Mouse (Mus musculus) erythroid progenitor cell, adult 5-6 weeks (primary cell): Measurements from ENCODE around the gene Slc12a5. TPM values are rescaled to one million over a fixed set of nuclear protein-coding genes. Genes with fewer than 3 reads are reported as not detected.

Experiments
- ATAC-seq: replicated peaks from 2 replicates; pipeline ENCODE4 v1.8.0; 2016; ENCODE audit warnings: moderate number of reproducible peaks, mild to moderate bottlenecking, moderate TSS enrichment, inconsistent platforms; ENCODE audit not compliant: poor library complexity, low FRiP score, severe bottlenecking
- total RNA-seq, 2 experiments: library from RNA; stranded (forward) in 1 of 2; stranded (reverse) in 1 of 2; fragments of 150-400 nt in 1 of 2; fragments of 186-747, 209-891 nt in 1 of 2; gene quantifications; 2 replicates each; pipeline versions ENCODE4 v1.2.3 to v1.2.4; 2015 to 2017; ENCODE audit warnings: low replicate concordance in 2 of 2

The Slc12a5 gene
- total RNA-seq, 2 experiments from 2014 or later = not detected

DNA sequence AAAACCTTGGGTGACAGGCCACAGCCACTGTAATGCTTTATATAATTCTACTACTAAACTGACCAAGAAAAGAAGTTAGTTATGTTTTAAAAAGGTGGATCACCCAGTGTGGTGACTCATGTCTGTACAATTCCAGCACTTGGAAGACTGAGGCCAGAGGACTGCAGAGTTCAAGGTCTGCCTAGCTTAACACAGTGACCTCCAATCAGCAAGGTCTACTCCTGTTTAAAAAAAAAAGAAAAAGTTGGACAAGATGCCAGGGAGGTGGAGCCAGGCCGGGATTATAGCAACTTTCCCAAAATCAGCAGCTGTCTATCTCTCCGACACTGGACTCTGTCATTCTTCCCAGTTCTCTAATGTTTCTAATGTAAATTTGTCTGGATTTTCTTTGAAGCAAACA, 49.0 kb downstream of the Slc12a5 start:
- no peak for ATAC-seq

DNA sequence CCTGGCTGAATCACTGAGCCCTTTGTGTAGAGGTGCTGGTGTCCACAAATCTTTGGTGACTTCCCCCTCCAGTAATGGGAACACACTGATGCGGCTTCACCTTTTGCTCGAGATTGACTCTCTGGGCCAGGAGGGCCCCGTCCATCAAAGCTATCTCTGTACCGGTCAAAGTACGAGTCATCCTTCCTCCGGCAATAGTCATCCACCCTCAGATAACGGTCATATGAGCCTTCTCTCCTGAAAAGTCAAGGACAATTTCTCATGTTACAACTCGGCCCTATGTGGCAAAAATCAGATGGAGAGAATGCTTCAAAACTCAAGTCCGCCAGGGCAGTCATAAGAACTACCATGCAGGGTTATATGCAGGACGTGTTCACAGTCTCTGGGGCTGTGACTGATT, 49.7 kb downstream of the Slc12a5 start:
- no peak for ATAC-seq

DNA sequence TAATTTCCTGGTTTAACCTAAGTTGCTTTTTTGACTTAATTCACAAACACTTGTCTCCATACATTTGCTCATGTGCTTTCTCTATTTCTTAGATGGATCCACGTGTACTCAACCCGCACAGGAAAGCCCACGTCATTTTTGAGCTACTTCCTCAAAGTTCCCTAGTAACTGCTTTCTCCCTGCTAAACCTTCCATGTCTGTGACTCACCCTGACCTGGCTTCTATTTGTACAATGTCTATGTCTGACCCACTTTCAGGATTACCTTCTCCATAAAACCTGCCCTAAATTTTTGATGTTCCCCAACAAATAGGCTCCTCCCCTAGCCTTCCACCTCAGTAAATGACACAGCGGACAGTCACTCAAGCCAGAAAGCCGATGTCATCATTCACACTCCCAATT, 54.3 kb downstream of the Slc12a5 start:
- ATAC-seq = no peak

DNA sequence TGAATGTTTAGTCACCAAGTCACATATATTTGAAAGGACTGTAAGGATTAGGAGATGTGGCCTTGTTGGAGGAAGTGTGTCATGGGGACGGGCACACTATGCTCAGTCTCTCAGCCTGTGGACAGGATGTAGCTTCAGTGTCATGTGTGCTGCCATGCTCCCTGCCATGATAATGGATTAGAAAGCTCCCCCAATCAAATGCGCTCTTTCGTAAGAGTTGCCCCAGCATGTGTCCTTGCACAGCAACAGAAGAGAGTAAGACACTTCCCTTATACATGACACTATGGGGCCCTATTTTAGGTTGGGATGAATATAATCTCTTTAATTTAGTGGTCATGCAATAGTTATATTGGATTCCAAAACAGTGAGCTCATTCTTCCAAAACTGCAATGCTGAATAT, 59.9 kb downstream of the Slc12a5 start:
- no peak for ATAC-seq

DNA sequence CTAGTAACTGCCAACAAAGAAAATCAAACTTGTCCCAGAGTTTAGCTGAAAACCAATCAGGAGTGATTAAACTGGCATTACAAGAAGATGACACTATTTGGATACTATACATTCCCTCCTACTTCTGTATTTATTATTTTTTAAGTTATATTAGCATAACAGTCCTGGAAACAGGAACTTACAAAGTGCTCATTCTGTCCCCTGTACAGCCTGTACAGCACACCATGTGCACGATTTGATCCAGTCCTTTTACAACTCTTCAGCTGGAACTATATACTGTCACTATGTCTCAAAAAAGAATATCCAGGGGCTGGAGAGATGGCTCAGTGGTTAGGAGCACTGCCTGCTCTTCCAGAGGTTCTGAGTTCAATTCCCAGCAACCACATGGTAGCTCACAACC, 66.6 kb downstream of the Slc12a5 start:
- no peak for ATAC-seq

DNA sequence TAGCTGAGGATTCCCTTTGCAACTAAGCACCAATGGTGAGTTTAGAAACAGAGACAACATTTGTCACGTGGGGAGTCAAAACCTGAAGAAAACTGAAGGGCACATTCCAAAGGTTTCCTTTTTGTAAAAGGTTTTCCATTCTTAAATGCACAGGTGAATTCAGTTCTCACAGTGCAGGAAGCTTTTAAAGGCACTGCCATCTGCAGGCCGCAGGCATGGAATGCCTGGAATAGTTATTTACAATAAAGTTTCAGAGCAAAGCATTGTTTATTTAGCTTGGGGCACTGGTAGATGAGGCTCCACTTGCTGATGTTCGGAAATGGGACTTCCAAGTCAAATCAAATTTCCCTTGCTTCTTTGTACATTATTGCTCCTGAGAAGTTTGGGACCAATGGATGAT, 71.9 kb downstream of the Slc12a5 start:
- ATAC-seq = no peak

DNA sequence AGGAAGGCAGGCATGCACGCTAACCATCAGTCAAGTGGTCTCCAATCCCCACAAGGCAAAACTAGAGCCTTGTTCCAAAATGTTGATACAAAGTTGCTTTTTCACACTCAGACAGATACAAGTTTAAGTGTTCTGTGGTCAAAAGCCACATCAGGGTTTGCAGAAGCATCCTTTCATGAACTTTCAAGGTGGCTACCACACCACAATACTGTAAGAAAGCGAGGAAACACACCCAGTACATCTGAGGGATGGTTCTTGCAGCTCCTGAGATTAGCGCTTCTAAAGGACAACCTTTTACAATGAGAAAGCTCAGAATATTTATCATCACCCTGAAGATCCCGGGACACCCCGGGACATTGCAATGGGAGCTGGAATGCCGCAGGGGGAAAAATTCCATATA, 72.7 kb downstream of the Slc12a5 start:
- ATAC-seq = no peak

DNA sequence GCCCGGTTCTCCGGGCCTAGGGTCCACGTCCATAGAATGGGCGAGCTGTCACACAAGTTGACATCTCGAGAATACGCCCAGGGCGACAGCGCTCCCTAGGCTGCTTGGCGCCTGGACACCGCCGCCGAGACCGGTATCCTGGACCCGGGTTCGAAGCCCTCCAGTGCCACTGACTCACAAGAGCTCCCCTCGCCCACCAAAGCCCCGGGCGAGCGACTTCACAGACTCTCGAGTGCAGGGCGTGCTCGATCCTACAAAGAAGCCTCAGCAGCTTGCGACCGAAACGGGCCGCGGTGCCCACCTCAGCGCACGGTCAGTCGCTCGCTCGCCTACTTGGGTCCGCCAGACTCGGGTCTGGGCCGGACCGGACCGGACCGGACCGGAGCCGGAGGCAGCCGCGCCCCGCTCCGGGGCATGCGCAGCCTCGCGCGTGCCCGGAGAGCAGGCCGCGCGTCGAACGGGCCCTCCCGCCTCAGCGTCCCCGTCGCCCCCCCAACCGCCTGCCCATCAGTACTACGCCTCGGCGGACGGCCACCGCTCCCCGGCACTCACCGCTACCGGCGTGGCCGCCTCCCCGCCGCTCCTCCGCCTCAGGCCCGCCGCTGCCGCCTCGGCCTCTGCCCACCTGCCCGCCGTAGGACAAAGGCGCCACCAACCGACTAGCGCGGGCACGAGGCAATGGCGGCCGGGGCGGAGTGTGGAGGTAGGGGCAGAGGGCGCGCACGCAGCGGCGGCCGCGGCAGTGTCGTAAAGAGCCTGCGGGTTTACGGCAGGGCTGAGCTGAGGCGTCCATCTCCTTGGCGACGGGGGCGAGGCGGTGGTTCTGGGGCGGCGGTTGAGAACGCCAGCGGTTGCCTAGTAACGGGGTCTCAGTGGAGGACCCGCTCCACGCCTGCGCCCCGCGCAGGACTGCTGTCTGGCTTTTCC, 73.8 kb downstream of the Slc12a5 start, which contains the start of gene Ncoa5:
Ncoa5 (minus strand) TSS at position 737 of the 927 bp plus-strand sequence.
- ATAC-seq = peak; percentile 96

DNA sequence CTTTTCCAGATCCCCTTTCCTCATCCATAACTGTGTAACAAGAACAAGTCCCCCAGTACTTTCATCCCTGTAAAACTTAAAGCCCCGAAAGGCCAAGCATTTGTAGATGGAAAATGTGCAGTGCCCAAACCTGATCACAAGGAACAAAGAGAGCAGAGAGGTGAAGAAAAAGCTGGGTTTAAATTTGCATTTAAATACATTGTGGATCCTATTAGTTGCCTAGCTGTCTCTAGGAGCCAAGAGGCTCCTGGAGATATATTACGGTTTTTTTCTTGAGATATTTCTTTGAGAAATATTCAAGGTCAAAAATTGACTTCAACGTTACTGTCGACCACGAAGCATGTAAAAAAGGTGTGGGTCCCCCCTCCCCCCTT, 74.4 kb downstream of the Slc12a5 start:
- ATAC-seq = no peak

DNA sequence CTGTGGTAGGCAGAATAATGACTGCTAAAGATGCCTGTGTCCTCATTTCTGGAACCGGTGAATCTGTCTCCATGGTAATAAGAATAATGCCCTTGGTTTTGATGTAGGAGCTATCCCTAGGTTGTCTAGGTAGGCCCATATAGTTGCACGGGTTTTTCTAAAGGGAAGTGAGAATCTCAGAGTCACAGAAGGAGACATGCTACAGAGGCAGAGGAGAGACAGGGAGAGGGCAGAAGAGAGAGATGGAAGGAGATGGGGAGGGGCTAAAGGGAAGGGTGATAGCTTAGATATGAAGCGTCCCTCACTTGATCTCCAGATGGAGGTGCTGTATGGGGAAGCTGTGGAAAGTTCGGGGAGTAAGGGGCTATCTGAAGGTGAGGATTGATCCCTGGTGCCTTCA, 76.8 kb downstream of the Slc12a5 start:
- no peak for ATAC-seq

DNA sequence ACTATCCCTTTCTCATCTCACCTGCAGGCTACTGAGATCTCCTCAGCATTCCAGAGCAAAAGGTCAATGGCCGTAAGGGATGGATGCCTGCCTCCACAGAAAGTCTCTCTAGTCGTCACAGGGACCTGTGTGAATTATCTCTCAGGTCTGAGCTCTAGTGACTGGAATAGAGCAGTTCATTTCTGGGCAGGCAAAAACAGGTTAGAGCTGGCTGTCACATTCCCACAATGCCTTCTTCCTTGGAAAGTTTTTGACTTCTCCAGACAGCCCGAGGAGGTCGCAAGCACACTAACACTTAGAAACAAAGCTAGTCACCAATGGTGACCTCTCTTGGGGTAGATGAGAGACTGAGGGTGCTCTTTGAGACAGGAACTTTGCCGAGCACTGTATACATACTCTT, 81.5 kb downstream of the Slc12a5 start:
- no peak for ATAC-seq

DNA sequence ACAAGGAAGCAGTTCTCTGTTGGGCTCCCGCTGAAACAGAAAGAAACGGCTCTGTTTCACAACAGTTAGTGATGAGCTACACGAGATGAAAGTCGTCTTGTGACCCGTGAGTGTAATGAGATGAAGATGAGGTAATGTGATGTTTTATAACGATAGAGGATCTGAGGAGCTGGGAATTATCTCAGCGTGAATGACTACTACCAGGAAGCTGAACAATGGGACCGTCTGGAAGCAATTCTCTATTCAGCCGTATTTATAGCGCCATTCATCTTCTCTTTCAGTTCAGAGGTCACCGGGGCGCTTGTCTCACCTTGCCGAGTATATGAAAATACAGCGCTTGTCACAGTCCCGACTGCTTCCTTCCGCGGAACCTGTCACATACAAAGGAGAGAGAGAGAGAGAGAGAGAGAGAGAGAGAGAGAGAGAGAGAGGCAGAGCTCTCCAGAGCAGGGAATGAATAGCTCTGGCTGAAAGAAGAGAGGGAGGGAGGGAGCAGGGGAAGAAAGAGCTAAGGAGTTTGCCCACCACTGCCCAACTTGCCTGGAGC, 82.6 kb downstream of the Slc12a5 start:
- ATAC-seq = no peak

DNA sequence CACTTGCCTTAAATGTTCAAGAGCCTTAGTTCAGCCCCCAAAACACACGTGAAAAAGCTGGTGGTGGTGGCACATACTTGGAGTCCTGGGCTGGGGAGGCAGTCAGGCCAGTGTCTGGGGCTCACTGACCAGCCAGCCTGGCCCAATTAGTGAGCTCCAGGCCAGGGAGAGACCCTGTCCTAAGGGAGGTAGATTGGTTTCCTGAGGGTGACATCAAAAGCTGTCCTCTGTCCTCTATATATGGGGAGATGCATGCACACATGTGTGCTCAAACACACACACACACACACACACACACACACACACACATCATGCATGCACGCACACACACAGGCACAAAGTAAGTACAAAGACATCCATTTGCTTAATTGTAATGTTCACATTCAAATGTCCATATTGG, 83.1 kb downstream of the Slc12a5 start:
- ATAC-seq = no peak

DNA sequence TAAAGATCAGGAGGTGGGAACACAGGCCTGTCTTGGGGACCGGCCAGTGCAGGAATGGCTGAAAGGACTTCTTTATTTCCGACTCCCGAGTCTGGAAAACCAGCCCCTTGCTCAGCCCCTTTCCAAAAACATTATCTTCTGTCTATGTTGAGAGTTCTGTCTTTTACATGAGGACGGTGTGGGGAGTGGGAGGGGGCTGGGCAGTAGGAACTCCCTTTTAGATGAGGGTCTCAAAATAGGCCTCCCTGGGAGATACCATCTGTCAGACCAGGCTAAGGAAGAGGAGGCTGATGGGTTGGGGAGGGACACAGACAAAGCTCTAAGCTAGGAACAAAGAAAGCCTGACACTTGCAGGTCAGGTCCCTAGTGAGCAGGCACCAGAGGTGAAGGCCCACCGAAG, 88.4 kb downstream of the Slc12a5 start:
- no peak for ATAC-seq

Other genes with a start within 250 kb of the Slc12a5 start
- gene Spint5, start 245.5 kb upstream of the Slc12a5 start, total RNA-seq (2015; ENCODE audit: low replicate concordance) = not detected in 2 replicates
- not detected in 2 replicates for gene Spint5, start 245.5 kb upstream of the Slc12a5 start, total RNA-seq (2017; ENCODE audit: low replicate concordance)
- 4.2 and 6.1 TPM in 2 replicates for gene Wfdc3, start 214.9 kb upstream of the Slc12a5 start, total RNA-seq (2015; ENCODE audit: low replicate concordance)
- 2.3 and 2.8 TPM in 2 replicates for gene Wfdc3, start 214.9 kb upstream of the Slc12a5 start, total RNA-seq (2017; ENCODE audit: low replicate concordance)
- 64.6 and 69.2 TPM in 2 replicates for gene Dnttip1, start 214.8 kb upstream of the Slc12a5 start, total RNA-seq (2015; ENCODE audit: low replicate concordance)
- 44.0 and 58.0 TPM in 2 replicates for gene Dnttip1, start 214.8 kb upstream of the Slc12a5 start, total RNA-seq (2017; ENCODE audit: low replicate concordance)
- gene Ube2c, start 190.9 kb upstream of the Slc12a5 start, total RNA-seq (2015; ENCODE audit: low replicate concordance) = 1,168 and 1,264 TPM in 2 replicates
- gene Ube2c, start 190.9 kb upstream of the Slc12a5 start, total RNA-seq (2017; ENCODE audit: low replicate concordance) = 649 and 1,020 TPM in 2 replicates
- gene Tnnc2, start 180.8 kb upstream of the Slc12a5 start, total RNA-seq (2015; ENCODE audit: low replicate concordance) = not detected in 2 replicates
- gene Tnnc2, start 180.8 kb upstream of the Slc12a5 start, total RNA-seq (2017; ENCODE audit: low replicate concordance) = not detected in 2 replicates
- gene Snx21, start 175.0 kb upstream of the Slc12a5 start, total RNA-seq (2015; ENCODE audit: low replicate concordance) = not detected in 2 replicates
- 0.13 TPM in 1 of 2 replicates, not detected in the other for gene Snx21, start 175.0 kb upstream of the Slc12a5 start, total RNA-seq (2017; ENCODE audit: low replicate concordance)
- gene Acot8, start 155.9 kb upstream of the Slc12a5 start, total RNA-seq (2015; ENCODE audit: low replicate concordance) = 23.8 and 30.6 TPM in 2 replicates
- gene Acot8, start 155.9 kb upstream of the Slc12a5 start, total RNA-seq (2017; ENCODE audit: low replicate concordance) = 33.6 and 58.4 TPM in 2 replicates
- 2.5 and 7.2 TPM in 2 replicates for gene Zswim3, start 155.7 kb upstream of the Slc12a5 start, total RNA-seq (2015; ENCODE audit: low replicate concordance)
- gene Zswim3, start 155.7 kb upstream of the Slc12a5 start, total RNA-seq (2017; ENCODE audit: low replicate concordance) = 1.3 and 2.3 TPM in 2 replicates
- gene Zswim1, start 138.1 kb upstream of the Slc12a5 start, total RNA-seq (2015; ENCODE audit: low replicate concordance) = 1.1 and 5.4 TPM in 2 replicates
- 0.30 TPM in 1 of 2 replicates, not detected in the other for gene Zswim1, start 138.1 kb upstream of the Slc12a5 start, total RNA-seq (2017; ENCODE audit: low replicate concordance)
- not detected in 2 replicates for gene Spata25, start 132.3 kb upstream of the Slc12a5 start, total RNA-seq (2015; ENCODE audit: low replicate concordance)
- not detected in 2 replicates for gene Spata25, start 132.3 kb upstream of the Slc12a5 start, total RNA-seq (2017; ENCODE audit: low replicate concordance)
- gene Ctsa, start 127.9 kb upstream of the Slc12a5 start, total RNA-seq (2015; ENCODE audit: low replicate concordance) = 34.0 and 35.3 TPM in 2 replicates
- gene Ctsa, start 127.9 kb upstream of the Slc12a5 start, total RNA-seq (2017; ENCODE audit: low replicate concordance) = 38.9 and 43.0 TPM in 2 replicates
- gene Neurl2, start 127.3 kb upstream of the Slc12a5 start, total RNA-seq (2015; ENCODE audit: low replicate concordance) = not detected in 2 replicates
- gene Neurl2, start 127.3 kb upstream of the Slc12a5 start, total RNA-seq (2017; ENCODE audit: low replicate concordance) = 1.2 TPM in 1 of 2 replicates, not detected in the other
- 1.3 and 5.0 TPM in 2 replicates for gene Pltp, start 103.1 kb upstream of the Slc12a5 start, total RNA-seq (2015; ENCODE audit: low replicate concordance)
- gene Pltp, start 103.1 kb upstream of the Slc12a5 start, total RNA-seq (2017; ENCODE audit: low replicate concordance) = 0.23 TPM in 1 of 2 replicates, not detected in the other
- gene Pcif1, start 81.5 kb upstream of the Slc12a5 start, total RNA-seq (2015; ENCODE audit: low replicate concordance) = 57.7 and 71.3 TPM in 2 replicates
- 36.3 and 42.7 TPM in 2 replicates for gene Pcif1, start 81.5 kb upstream of the Slc12a5 start, total RNA-seq (2017; ENCODE audit: low replicate concordance)
- 25.2 and 25.6 TPM in 2 replicates for gene Zfp335, start 49.0 kb upstream of the Slc12a5 start, total RNA-seq (2015; ENCODE audit: low replicate concordance)
- gene Zfp335, start 49.0 kb upstream of the Slc12a5 start, total RNA-seq (2017; ENCODE audit: low replicate concordance) = 14.9 and 16.3 TPM in 2 replicates
- 41.1 and 44.7 TPM in 2 replicates for gene Mmp9, start 20.0 kb upstream of the Slc12a5 start, total RNA-seq (2015; ENCODE audit: low replicate concordance)
- 21.5 and 25.3 TPM in 2 replicates for gene Mmp9, start 20.0 kb upstream of the Slc12a5 start, total RNA-seq (2017; ENCODE audit: low replicate concordance)
- 8.4 and 9.0 TPM in 2 replicates for gene Ncoa5, start 74.1 kb downstream of the Slc12a5 start, total RNA-seq (2015; ENCODE audit: low replicate concordance)
- gene Ncoa5, start 74.1 kb downstream of the Slc12a5 start, total RNA-seq (2017; ENCODE audit: low replicate concordance) = 13.5 and 20.0 TPM in 2 replicates
- 5.0 TPM in 1 of 2 replicates, not detected in the other for gene Cd40, start 94.8 kb downstream of the Slc12a5 start, total RNA-seq (2015; ENCODE audit: low replicate concordance)
- gene Cd40, start 94.8 kb downstream of the Slc12a5 start, total RNA-seq (2017; ENCODE audit: low replicate concordance) = 0.08 and 3.6 TPM in 2 replicates
- not detected in 2 replicates for gene 1700025C18Rik, start 129.9 kb downstream of the Slc12a5 start, total RNA-seq (2015; ENCODE audit: low replicate concordance)
- gene 1700025C18Rik, start 129.9 kb downstream of the Slc12a5 start, total RNA-seq (2017; ENCODE audit: low replicate concordance) = not detected in 2 replicates